Mouse (Mus musculus) kidney, postnatal 25 days (tissue): ENCODE data around the gene Lrrc26.

Experiments
- DNase-seq, 2 experiments: peaks; one replicate each; pipeline ENCODE4 v3.0.0; 2021; ENCODE audit warnings: mixed read lengths in 2 of 2

Gene Lrrc26

DNA sequence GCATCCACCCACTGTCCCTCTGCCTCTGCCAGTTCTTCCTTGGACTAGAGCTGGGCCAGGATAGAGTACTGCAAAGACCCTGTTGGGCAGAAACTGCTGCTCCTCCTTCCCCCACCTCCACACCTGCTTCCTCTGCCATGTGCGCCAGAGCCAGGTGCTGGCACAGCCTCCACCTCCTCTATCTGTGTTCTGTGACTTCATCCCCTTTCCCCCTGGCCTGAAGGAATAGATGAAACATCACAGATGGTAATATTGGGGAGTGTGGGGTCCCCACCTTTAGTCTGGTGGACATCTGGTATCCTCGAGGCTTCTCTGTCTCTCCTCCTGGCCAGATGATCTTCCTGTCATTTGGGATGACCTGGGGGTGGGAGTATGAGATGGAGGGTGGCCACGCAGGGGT, 13.7 kb downstream of the Lrrc26 start:
- DNase-seq, result no peak

DNA sequence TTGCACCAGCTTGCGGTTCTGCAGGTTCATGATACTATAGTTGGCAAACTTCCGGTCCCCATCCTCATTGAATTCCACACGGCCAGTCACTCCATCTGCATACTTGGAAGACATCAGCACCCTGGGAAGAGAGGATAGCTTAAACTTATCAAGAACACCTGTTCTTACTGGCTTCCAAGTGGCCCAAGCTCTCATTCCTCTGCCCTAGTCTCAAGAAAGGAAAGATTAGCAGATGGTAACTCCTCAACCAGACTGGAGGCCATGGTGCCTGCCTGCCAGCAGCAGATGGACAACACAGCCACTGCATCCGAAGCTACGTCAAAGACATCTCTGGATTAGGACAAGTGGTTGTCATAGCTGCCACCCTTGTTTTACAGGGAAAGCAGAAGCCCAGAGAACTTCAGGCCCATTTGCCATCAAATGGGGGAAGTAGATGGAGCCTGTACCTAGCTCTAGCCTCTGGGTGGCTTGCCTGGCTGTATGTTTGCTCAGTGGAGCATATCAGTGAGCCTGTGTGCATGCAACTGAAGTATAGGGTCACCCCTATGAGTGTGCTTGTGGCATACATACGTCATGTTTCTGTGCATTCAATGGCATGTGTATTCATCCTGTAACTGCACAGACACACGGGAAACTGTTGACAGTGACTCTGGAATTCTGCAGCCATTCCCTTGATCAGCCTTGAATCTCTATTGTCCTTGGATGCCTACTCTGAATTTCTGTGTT, 14.4 kb downstream of the Lrrc26 start:
- DNase-seq, result no peak

DNA sequence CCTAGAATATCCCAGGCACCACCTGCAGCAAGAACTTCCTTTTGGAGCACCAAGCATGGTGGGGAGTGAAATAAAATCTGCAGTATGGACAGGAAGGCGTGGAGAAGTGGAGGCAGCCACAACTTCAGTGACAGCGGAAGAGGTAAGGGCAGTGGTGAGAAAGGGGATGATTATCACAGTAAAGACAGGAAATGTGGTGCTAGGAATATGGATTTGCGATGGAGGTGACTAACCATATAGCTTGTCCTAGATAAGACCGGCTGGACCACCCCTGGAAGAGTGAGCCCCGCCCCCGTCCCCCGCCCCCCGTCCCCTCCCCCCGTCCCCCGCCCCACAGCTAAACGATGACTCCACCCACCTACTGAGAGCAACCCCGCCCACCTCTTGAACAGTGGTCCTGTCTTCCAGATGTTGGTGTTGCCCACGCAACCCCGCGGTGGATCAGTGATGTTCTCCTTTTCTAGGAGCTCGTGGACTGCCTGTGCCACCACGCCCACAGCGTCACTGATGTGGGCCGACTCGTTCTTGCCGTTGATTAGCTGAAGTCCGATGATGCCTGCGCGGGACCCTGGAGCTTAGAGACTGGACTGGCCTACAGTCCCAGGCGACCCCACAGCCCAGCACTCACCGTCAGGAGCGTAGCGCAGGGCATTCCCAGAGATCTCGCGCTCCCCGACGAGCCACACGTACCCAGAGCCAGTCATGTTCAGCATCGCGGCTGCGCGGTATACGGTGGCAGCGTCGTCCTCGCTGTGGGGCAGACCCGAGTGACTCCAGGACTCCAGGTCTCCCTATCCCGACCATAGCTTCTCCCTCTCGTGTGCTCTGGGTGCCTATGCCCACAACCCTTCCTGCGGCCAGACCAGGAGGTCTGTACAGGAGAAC, 15.2 kb downstream of the Lrrc26 start:
- DNase-seq, result peak in 1 of 2 experiments; percentile 42

DNA sequence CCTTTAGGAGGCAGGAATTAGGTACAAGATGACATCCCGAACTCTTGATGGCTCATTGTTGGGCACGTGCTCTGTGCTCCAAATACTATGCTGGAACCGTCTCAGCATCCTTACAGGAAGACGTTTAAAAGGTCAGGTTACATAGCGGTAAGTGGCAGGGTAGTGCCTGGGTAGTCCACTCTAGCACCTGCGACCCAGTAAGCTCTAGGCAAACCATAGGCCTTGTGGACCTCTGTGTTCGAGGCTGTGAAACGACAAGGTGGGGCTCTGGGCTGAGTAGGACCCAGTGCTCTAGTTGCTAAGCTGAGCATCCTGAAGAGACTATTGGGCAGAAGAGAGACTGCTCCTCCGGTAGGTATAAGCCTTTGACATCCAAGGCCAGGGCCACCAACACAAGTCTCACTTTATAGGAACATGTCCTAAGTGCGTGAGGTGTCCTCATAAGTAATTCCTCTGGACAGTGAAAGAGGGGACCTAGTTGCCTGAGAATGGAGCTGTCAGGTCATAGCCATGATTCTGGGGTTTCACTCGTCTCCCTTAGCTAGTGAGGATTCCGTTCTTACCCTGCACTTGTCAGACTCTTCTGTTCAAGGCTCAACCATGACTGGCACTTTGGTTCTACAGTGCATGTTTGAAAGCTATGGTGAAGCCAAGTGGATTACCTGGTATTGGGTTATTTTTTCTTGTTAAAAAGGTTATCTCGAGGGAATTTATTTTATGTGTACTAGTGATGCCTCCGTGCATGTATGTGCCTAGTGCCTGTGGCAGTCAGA, 16.1 kb downstream of the Lrrc26 start:
- DNase-seq, result no peak

DNA sequence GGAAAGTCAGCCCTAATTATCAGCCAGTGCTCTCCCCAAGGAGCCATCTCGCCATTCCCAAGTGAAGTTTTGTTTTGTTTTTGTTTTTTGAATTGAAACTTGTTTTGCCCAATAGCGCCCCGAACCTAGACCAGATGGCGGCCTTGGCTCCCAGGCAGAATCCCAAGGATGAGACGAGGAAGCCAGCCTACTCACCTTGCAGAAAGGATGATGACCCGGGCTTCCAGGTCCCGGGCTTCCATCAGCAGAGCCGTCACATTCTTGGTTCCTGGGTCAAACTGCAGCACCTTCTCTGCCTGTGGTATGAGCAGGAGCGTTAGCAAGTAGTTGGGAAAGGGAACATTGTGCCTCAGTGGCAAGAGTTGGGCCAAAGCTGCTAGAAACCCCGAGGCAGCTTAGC, 20.5 kb downstream of the Lrrc26 start:
- DNase-seq, result no peak

DNA sequence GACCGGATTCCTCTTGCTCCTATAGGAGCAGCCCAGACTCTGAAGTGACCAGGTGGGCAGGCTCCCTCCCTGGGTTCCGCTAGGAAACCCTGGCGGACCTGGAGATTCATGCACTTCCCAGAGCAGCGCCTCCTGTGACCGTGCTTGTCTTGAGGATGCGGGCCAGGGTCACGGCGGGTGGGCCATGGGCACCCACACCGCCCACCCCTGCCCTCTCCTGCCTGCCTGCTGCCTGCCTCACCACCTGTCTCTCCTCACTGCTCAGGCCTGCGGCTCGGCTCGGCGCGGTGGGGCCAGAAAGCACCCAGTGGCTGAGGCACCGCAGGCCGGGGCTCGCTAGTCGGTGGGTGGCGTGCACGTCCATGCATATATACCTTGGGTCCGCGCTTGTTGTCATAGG, 21.3 kb downstream of the Lrrc26 start:
- no peak for DNase-seq

DNA sequence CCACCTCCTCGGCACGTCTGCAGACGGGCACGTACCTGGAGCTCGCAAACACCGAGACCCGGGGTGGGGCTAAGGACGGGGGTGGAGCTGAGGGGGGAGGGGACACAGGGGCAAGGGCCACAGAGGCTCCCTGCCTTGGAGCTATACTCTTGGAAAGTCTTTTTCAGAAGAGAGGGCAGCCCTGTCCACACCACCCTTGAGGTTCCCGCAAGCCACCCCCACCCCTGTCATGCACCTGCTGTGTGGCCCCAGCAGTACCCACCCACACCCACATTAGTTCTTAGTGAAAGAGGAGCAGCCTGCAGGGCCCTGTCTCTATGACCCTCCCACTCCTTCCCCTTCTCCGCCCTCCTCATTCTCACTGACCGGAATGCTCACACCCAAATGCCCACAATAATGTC, 21.8 kb downstream of the Lrrc26 start:
- DNase-seq, result no peak

DNA sequence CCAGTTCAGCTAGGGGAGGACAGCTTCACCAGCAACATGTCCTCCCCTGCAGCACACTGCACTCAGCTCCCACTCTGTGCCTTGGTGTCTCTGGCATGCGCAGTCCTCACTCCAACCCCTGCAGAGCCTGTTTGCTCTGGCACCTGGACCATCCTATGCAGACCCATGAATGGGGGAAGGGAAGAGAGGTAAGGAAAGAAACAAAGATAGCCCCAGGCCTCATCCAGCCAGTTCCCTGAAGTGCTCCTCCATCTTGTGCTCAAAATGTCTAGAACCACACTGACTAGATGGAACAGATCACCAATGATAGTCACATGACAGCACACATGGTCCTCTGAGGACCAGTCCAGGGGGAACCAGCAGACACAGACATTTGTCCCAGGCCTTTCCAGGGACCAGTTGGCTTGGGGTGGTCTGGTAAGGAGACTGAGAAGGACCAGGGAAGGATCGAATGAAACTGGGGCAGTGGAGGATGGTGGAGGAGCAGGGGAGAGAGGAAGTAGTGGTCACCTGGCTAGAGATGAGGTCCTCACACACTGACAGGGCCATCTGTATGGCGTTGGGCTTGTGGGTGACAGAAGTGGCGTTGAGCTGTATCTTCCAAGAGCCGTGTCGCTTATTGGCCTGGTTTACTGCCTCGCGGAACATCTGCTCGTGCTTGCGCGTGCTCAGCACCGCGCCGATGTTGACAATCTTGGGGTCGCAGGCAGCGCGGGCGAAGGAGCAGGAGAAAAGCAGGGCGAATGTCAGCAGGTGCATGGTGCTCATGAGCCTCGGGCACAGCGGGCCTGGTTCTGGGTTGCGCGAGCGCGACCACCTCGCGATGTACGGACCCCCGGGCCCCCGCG, 28.6 kb downstream of the Lrrc26 start:
- DNase-seq, result no peak

DNA sequence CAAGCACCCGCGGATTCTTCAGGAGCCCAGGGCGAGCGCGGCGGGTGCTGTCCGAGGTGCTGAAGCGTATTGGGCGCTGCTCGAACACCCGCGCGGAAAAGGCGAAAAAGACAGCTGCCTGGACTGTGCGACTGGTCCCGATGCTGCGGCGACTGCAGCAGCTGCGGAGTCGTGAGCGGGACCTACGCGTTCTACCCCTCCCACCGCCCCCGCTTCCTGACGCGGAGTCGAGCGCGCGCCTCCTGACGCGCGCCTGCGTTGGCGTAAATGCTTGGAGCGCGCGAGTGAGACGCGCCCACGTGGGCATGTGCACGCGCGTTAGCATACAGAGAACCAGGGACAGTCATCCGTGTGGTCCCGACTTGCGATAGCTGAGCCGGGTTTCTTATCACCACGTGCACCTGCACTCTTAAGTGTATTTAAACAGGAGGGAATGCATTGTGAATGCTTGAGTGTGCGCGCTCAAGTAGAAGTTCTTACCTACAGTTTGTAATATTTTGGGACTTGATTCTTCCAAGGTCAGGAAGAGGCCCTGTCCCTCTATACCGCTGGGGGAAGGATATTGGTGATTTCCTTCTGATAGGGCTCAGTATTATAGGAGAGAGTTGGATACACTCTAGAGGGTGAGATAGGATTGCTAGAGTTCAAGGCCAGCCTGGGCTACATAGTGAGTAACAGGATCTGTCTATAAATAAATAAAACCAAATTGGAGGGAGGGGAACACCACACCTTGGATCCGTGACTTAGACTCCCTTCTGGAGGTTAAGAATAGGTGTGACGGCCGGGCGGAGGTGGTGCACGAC, 29.5 kb downstream of the Lrrc26 start, which contains the start of gene Grin1:
Gene Grin1, minus strand, starts transcription at position 217 of the 803 bp plus-strand sequence.
- peak; percentile 53 to 69 for DNase-seq

DNA sequence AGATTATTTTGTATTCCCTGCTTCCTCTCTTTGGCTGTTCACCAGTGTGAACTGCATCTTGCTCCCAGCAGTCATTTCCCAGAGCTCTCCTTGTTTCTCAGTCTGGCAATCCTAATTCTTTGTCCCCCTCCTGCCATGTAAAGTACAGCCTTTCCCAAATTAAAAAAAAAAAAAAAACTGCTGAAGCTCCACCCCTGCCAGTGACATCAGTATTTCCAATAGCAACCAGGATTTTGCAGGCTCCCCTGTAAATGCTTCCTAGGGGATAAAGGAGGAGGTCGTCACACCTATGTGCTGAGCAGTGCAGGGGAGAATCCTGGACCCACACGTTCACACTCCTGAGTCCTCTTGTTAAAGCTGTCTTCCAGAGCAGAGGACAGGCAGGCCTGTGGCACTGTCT, 30.4 kb downstream of the Lrrc26 start:
- DNase-seq, result no peak

DNA sequence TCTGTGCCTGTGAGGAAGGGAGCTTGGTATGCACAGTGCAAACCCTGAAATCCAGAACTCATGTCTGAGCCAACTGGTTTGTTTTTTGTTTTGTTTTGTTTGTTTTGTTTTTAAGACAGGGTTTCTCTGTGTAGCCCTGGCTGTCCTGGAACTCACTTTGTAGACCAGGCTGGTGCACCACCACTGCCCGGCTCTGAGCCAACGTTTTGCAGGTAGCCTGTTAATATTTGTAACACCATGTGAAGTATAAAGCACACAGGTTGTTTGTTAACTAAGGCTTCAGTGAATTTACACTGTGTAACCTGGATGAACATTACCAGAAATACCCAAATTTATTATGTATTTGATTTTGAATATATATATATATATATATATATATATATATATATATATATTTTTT, 36.3 kb downstream of the Lrrc26 start:
- peak in 1 of 2 experiments; percentile 18 for DNase-seq

DNA sequence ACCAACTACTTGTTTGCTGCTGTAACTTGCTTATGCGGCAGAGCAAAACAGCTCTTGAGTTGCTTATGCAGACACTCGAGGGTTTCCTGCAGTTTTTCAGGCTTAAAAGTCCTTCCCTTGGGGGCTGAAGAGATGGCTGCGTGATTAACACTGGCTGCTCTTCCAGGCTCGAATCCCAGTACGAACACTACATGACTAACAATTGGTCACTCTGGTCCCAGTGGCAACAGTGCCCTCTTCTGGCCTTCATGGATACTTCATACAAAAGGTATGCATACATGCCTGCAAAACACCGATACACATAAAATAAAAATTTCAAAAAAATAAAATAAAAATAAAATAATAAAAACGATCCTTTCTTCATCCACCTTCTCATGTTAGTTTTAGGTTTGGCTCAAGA, 38.7 kb downstream of the Lrrc26 start:
- peak; percentile 52 to 64 for DNase-seq

DNA sequence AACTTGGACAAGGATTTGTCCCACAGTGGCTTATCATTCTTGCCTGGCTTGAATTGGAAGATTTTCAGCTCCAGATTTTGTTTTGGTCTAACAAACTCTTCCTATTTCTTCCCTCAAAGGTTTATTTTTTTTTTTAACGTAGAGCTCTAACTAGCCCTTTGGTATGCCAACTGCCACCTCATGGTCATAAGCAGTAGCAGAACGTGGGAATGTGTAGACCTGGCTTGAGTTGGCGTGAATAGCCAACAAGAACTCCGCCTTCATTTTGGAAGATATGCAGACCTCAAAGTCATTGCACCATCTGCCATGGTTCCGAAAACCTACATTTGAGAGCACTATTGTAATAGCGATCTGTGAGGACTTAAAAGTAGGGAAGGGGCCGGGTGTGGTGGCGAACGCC, 41.8 kb downstream of the Lrrc26 start:
- no peak for DNase-seq

DNA sequence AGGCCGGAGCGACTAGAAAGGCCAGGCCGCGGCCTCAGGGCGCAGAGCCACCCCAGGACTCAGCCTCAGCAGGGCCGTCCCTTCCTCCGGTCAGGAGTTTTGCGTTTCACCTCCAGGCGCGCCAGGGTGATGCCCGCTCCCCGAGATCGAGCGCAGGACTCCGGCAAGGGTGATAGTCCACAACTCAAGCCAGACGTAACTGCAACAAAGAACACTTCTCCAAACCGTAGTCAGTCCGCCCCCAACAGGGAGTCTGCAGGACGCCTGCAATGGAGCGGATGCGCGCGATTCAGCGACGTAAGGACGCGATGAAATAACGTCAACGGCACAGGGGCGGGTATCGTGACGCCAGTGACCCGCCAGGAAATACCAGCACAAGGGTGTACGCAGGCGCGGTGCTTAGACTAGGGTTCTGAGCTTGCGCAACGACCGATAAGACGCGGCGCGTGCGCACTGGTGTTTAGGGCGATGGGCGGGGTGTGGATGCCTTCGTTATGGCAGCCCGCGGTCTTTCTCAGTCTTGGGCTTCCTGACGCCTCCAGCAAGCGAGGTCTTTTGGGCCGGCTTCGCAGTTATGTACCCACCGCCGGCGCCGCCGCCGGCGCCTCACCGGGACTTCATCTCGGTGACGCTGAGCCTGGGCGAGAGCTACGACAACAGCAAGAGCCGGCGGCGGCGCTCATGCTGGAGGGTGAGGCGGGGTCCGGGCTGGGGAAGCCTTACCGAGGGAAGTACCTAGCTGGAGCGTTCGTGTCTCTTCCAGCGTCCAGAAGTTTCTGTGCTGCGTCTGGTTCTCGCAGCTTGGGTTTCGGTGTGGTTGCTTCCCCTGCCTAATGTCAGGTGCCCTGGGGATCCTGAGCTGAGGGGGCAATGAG, 42.8 kb downstream of the Lrrc26 start, which contains the start of gene Man1b1:
Gene Man1b1, plus strand, starts transcription at position 53 of the 875 bp plus-strand sequence.
- peak; percentile 99 to 100 for DNase-seq

DNA sequence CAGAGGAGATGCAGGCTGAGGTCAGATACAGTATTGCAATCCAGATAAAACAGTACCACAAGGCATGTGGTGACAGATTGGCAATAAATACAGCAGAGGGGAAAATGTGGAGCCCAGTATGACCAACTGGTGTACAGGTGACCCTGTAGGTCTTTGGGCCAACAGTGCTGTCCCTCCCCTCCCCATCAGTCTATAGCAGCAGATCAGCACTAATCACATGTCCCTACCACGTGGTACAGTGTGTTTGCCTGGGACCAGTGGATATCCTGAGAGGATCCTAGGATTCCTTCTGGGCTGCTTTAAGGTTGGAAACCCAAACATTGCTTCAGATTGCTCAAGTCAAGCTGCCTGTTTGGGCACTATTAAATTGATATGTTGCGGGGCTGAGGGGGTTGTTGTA, 43.9 kb downstream of the Lrrc26 start:
- DNase-seq, result no peak

DNA sequence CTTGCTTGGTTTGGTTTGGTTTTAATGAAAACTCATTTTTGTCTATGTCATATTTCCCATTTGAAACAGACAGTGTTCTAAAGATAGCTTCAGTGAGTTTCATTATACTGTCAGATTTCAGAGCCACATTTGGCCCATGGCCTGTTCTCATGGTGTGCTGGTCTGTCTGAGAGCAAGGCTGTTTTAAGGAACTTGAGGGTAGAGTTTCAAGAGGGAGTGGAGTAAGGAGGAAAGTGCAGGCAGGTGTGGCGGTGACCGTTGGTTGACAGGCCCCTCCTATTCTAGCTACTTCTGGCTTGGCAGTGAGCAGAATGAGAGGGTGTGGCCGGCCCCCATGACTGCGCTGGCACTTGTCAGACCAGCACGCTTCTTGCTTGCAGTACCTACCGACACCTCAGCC, 48.6 kb downstream of the Lrrc26 start:
- DNase-seq, result no peak
